Mouse (Mus musculus) liver, embryonic 13.5 days (tissue): ENCODE data around the gene Hivep2. TPM values are rescaled to one million over a fixed set of nuclear protein-coding genes. Genes with fewer than 3 reads are reported as not detected.

Source experiments
- polyA plus RNA-seq: library from polyadenylated mRNA; unstranded; fragments of >200 nt; fragmentation: Nextera tagmentation; extraction: Ambion mirVana; gene quantifications from 2 replicates; pipeline ENCODE4 v1.2.1, GENCODE M21; 2015

Gene Hivep2
- polyA plus RNA-seq, 1 experiment from 2014 or later: 0.43 TPM

Other genes starting within 250 kb of the Hivep2 start
- gene Aig1, start 97.1 kb upstream of the Hivep2 start, polyA plus RNA-seq: 12.0 and 12.1 TPM in 2 replicates